Mouse (Mus musculus): ENCODE measurements around the gene Nlk. TPM values are rescaled to one million over a fixed set of nuclear protein-coding genes. Genes with fewer than 3 reads are reported as not detected.
A peak's percentile ranks its signal among the peaks of the same experiment; 100 is the strongest.

Gene Nlk
- polyA plus RNA-seq, 1 experiment: 13.8 TPM

- 70% methylated on average over 2 of the region's 2 CpGs for WGBS
- no peak for DNase-seq (ENCODE audit: low read depth in 1 of 2, low spot score in 2 of 2)
- H3K4me3 ChIP-seq (ENCODE audit: extremely low read depth, insufficient read depth, insufficient read length): no peak overlapping the region
- H3K4me1 ChIP-seq (ENCODE audit: control insufficient read depth, insufficient read depth, insufficient read length): no peaks in the 10 kb centered on the region
- TF ChIP-seq POLR2A (IDR thresholded peaks at IDR 0.05; ENCODE audit: low read depth, low read length): no peak
- no peak for TF ChIP-seq CTCF (IDR thresholded peaks at IDR 0.05; ENCODE audit: extremely low read depth, insufficient read depth, insufficient read length, insufficient replicate concordance)
- no peaks in the 10 kb centered on the region for H3K27me3 ChIP-seq (ENCODE audit: control insufficient read depth, insufficient read depth, low read length)
- no peak overlapping the region for H3K27ac ChIP-seq (ENCODE audit: insufficient read depth, low read length)
- H3K36me3 ChIP-seq (ENCODE audit: control insufficient read depth, insufficient read depth, low read length): no peaks in the 10 kb centered on the region
Measured at GRCm38 (mm10) chr11:78721419-78721818, 24.2 kb upstream of the Nlk start.

GRCm38 (mm10) chr11:78717655-78718054 is 20.5 kb upstream of the Nlk start:
- no peak for TF ChIP-seq CTCF (IDR thresholded peaks at IDR 0.05; ENCODE audit: extremely low read depth, insufficient read depth, insufficient read length, insufficient replicate concordance)
- TF ChIP-seq POLR2A (IDR thresholded peaks at IDR 0.05; ENCODE audit: low read depth, low read length): no peak
- H3K27ac ChIP-seq (ENCODE audit: insufficient read depth, low read length): no peak overlapping the region
- H3K4me1 ChIP-seq (ENCODE audit: control insufficient read depth, insufficient read depth, insufficient read length): no peaks in the 10 kb centered on the region
- DNase-seq (ENCODE audit: low read depth in 1 of 2, low spot score in 2 of 2): no peak
- 91% methylated on average over 4 of the region's 4 CpGs for WGBS
- no peaks in the 10 kb centered on the region for H3K27me3 ChIP-seq (ENCODE audit: control insufficient read depth, insufficient read depth, low read length)
- H3K4me3 ChIP-seq (ENCODE audit: extremely low read depth, insufficient read depth, insufficient read length): no peak overlapping the region
- H3K36me3 ChIP-seq (ENCODE audit: control insufficient read depth, insufficient read depth, low read length): no peaks in the 10 kb centered on the region

GRCm38 (mm10) chr11:78708642-78709041 is 11.5 kb upstream of the Nlk start:
- H3K27ac ChIP-seq (ENCODE audit: insufficient read depth, low read length): no peak overlapping the region
- no peaks in the 10 kb centered on the region for H3K4me1 ChIP-seq (ENCODE audit: control insufficient read depth, insufficient read depth, insufficient read length)
- H3K36me3 ChIP-seq (ENCODE audit: control insufficient read depth, insufficient read depth, low read length): no peaks in the 10 kb centered on the region
- no peak for DNase-seq (ENCODE audit: low read depth in 1 of 2, low spot score in 2 of 2)
- no peaks in the 10 kb centered on the region for H3K27me3 ChIP-seq (ENCODE audit: control insufficient read depth, insufficient read depth, low read length)
- TF ChIP-seq CTCF (IDR thresholded peaks at IDR 0.05; ENCODE audit: extremely low read depth, insufficient read depth, insufficient read length, insufficient replicate concordance) (no peak), POLR2A (IDR thresholded peaks at IDR 0.05; ENCODE audit: low read depth, low read length) (no peak)
- 85% methylated on average over 2 of the region's 2 CpGs for WGBS
- H3K4me3 ChIP-seq (ENCODE audit: extremely low read depth, insufficient read depth, insufficient read length): no peak overlapping the region

- Histone ChIP-seq H3K4me3 (ENCODE audit: extremely low read depth, insufficient read depth, insufficient read length) (no peak overlapping the region), H3K27ac (ENCODE audit: insufficient read depth, low read length) (no peak overlapping the region), H3K36me3 (ENCODE audit: control insufficient read depth, insufficient read depth, low read length) (no peaks in the 10 kb centered on the region), H3K27me3 (ENCODE audit: control insufficient read depth, insufficient read depth, low read length) (no peaks in the 10 kb centered on the region), H3K4me1 (ENCODE audit: control insufficient read depth, insufficient read depth, insufficient read length) (no peaks in the 10 kb centered on the region)
- TF ChIP-seq POLR2A (IDR thresholded peaks at IDR 0.05; ENCODE audit: low read depth, low read length) (no peak), CTCF (IDR thresholded peaks at IDR 0.05; ENCODE audit: extremely low read depth, insufficient read depth, insufficient read length, insufficient replicate concordance) (no peak)
- no peak for DNase-seq (ENCODE audit: low read depth in 1 of 2, low spot score in 2 of 2)
Measured at GRCm38 (mm10) chr11:78706026-78706425, 8.9 kb upstream of the Nlk start.

GRCm38 (mm10) chr11:78703085-78703484 is 5.9 kb upstream of the Nlk start:
- Histone ChIP-seq H3K4me3 (ENCODE audit: extremely low read depth, insufficient read depth, insufficient read length) (no peak overlapping the region), H3K4me1 (ENCODE audit: control insufficient read depth, insufficient read depth, insufficient read length) (no peaks in the 10 kb centered on the region), H3K27ac (ENCODE audit: insufficient read depth, low read length) (no peak overlapping the region), H3K36me3 (ENCODE audit: control insufficient read depth, insufficient read depth, low read length) (no peaks in the 10 kb centered on the region), H3K27me3 (ENCODE audit: control insufficient read depth, insufficient read depth, low read length) (no peaks in the 10 kb centered on the region)
- TF ChIP-seq CTCF (IDR thresholded peaks at IDR 0.05; ENCODE audit: extremely low read depth, insufficient read depth, insufficient read length, insufficient replicate concordance): no peak
- TF ChIP-seq POLR2A (IDR thresholded peaks at IDR 0.05; ENCODE audit: low read depth, low read length): no peak
- WGBS: 66% methylated on average over 5 of the region's 5 CpGs
- no peak for DNase-seq (ENCODE audit: low read depth in 1 of 2, low spot score in 2 of 2)

- no peak for DNase-seq (ENCODE audit: low read depth in 1 of 2, low spot score in 2 of 2)
- H3K4me3 ChIP-seq (ENCODE audit: extremely low read depth, insufficient read depth, insufficient read length): no peak overlapping the region
- no peaks in the 10 kb centered on the region for H3K36me3 ChIP-seq (ENCODE audit: control insufficient read depth, insufficient read depth, low read length)
- TF ChIP-seq POLR2A (IDR thresholded peaks at IDR 0.05; ENCODE audit: low read depth, low read length) (no peak), CTCF (IDR thresholded peaks at IDR 0.05; ENCODE audit: extremely low read depth, insufficient read depth, insufficient read length, insufficient replicate concordance) (no peak)
- no peaks in the 10 kb centered on the region for H3K27me3 ChIP-seq (ENCODE audit: control insufficient read depth, insufficient read depth, low read length)
- H3K27ac ChIP-seq (ENCODE audit: insufficient read depth, low read length): no peak overlapping the region
- H3K4me1 ChIP-seq (ENCODE audit: control insufficient read depth, insufficient read depth, insufficient read length): no peaks in the 10 kb centered on the region
- 65% methylated on average over 3 of the region's 3 CpGs for WGBS
Measured at GRCm38 (mm10) chr11:78702319-78702718, 5.1 kb upstream of the Nlk start.

GRCm38 (mm10) chr11:78697753-78698171 is 589 bp upstream of the Nlk start:
- Histone ChIP-seq H3K36me3 (ENCODE audit: control insufficient read depth, insufficient read depth, low read length) (no peaks in the 10 kb centered on the region), H3K27ac (ENCODE audit: insufficient read depth, low read length) (no peak overlapping the region), H3K4me3 (ENCODE audit: extremely low read depth, insufficient read depth, insufficient read length) (peak overlapping the region; percentile 72), H3K27me3 (ENCODE audit: control insufficient read depth, insufficient read depth, low read length) (no peaks in the 10 kb centered on the region), H3K4me1 (ENCODE audit: control insufficient read depth, insufficient read depth, insufficient read length) (peaks cover 8% of the 10 kb centered on the region)
- TF ChIP-seq CTCF (IDR thresholded peaks at IDR 0.05; ENCODE audit: extremely low read depth, insufficient read depth, insufficient read length, insufficient replicate concordance) (no peak), POLR2A (IDR thresholded peaks at IDR 0.05; ENCODE audit: low read depth, low read length) (no peak)
- WGBS: under 1% methylated on average over 12 of the region's 12 CpGs
- peak; percentile 87 to 88 for DNase-seq (ENCODE audit: low read depth in 1 of 2, low spot score in 2 of 2)

All from spleen, adult 2 months (tissue).